Mouse (Mus musculus) CH12.LX (cell line): ENCODE data around the gene Pex11b. TPM values are rescaled to one million over a fixed set of nuclear protein-coding genes. Genes with fewer than 3 reads are reported as not detected.

Experiments used
- DNase-seq: peaks from one replicate; pipeline ENCODE4 v3.0.0-alpha.2; 2013; ENCODE audit errors: extremely low read depth
- H3K27ac ChIP-seq: 2 replicates; pipeline ENCODE4 v1.5.1; 2012; ENCODE audit warnings: low read depth, mild to moderate bottlenecking, control low read depth, moderate library complexity; ENCODE audit not compliant: insufficient read depth
- H3K27me3 ChIP-seq: replicated peaks from 2 replicates; pipeline ENCODE3; 2012; ENCODE audit warnings: inconsistent platforms
- H3K36me3 ChIP-seq, 2 experiments: replicated peaks in 1 of 2; 2 replicates each; pipeline versions ENCODE3 to v1.6.1; 2012; ENCODE audit warnings: inconsistent platforms in 1 of 2, low read length in 1 of 2, mild to moderate bottlenecking in 1 of 2, mixed read lengths in 1 of 2, moderate library complexity in 1 of 2; ENCODE audit not compliant: control insufficient read depth in 1 of 2, insufficient read depth in 1 of 2
- H3K4me1 ChIP-seq, 2 experiments: 2 replicates each; pipeline ENCODE4 v1.6.1; 2012; ENCODE audit warnings: inconsistent platforms in 1 of 2, moderate library complexity in 1 of 2; ENCODE audit not compliant: insufficient read depth in 2 of 2, control insufficient read depth in 1 of 2
- H3K4me2 ChIP-seq: 2 replicates; pipeline ENCODE4 v1.6.1; 2012; ENCODE audit warnings: low read depth, mild to moderate bottlenecking, control low read depth; ENCODE audit not compliant: poor library complexity, insufficient read depth, severe bottlenecking
- H3K4me3 ChIP-seq, 3 experiments: fragments of 150-350 bp in 1 of 3; sonication (generic) in 1 of 3; replicated peaks in 1 of 3; 2 replicates each; pipeline versions ENCODE3 to v1.5.1; 2011 to 2012; ENCODE audit warnings: low read depth in 2 of 3, low read length in 2 of 3, mild to moderate bottlenecking in 2 of 3, moderate library complexity in 2 of 3, control low read depth in 1 of 3, improper control_type of control experiment in 1 of 3, inconsistent platforms in 1 of 3, mixed read lengths in 1 of 3; ENCODE audit not compliant: poor library complexity in 1 of 3
- H3K79me2 ChIP-seq: replicated peaks from 2 replicates; pipeline ENCODE4 v1.6.1; 2012; ENCODE audit warnings: mild to moderate bottlenecking, moderate library complexity; ENCODE audit not compliant: control insufficient read depth, poor library complexity, insufficient read depth, severe bottlenecking; ENCODE audit errors: extremely low read depth
- H3K9ac ChIP-seq: 2 replicates; pipeline ENCODE4 v1.6.1; 2012; ENCODE audit warnings: low read depth, mild to moderate bottlenecking, control low read depth, moderate library complexity; ENCODE audit not compliant: insufficient read depth
- H3K9me3 ChIP-seq: replicated peaks from 2 replicates; pipeline ENCODE3; 2012; ENCODE audit warnings: low read length, inconsistent platforms, mixed read lengths
- BHLHE40 ChIP-seq: IDR thresholded peaks from 2 replicates; pipeline ENCODE4 v1.6.1; 2011; ENCODE audit warnings: mild to moderate bottlenecking, low read depth, low read length, improper control_type of control experiment
- CHD1 ChIP-seq: IDR thresholded peaks from 2 replicates; pipeline ENCODE4 v1.6.1; 2012; ENCODE audit warnings: low read depth, low read length, improper control_type of control experiment, inconsistent platforms
- CHD2 ChIP-seq: IDR thresholded peaks from 2 replicates; pipeline ENCODE4 v1.6.1; 2011; ENCODE audit warnings: low read length, improper control_type of control experiment
- CTCF ChIP-seq, 2 experiments: IDR thresholded peaks in 1 of 2; conservative IDR thresholded peaks in 1 of 2; 2 replicates each; pipeline ENCODE4 v1.5.1; 2011 to 2012; ENCODE audit warnings: low read depth in 2 of 2, low read length in 2 of 2, improper control_type of control experiment in 1 of 2, inconsistent platforms in 1 of 2, mild to moderate bottlenecking in 1 of 2, moderate library complexity in 1 of 2
- IRF4 ChIP-seq: IDR thresholded peaks from 2 replicates; pipeline ENCODE4 v1.6.1; 2014; ENCODE audit warnings: low read depth, mild to moderate bottlenecking, inconsistent platforms, low read length, improper control_type of control experiment
- JUND ChIP-seq: conservative IDR thresholded peaks from 2 replicates; pipeline ENCODE4 v1.6.1; 2011; ENCODE audit warnings: low read depth, low read length, improper control_type of control experiment
- MAFK ChIP-seq: IDR thresholded peaks from 2 replicates; pipeline ENCODE4 v1.6.1; 2011; ENCODE audit warnings: low read length, improper control_type of control experiment; ENCODE audit not compliant: insufficient replicate concordance
- MYC ChIP-seq: IDR thresholded peaks from 2 replicates; pipeline ENCODE4 v1.6.1; 2011; ENCODE audit warnings: low read depth, mild to moderate bottlenecking, improper control_type of control experiment, low read length
- PAX5 ChIP-seq: IDR thresholded peaks from 2 replicates; pipeline ENCODE4 v1.6.1; 2012; ENCODE audit warnings: low read length, inconsistent platforms, mixed read lengths
- POLR2A ChIP-seq: IDR thresholded peaks from 2 replicates; pipeline ENCODE4 v1.6.1; 2011; ENCODE audit warnings: low read depth, mild to moderate bottlenecking, improper control_type of control experiment, low read length
- RCOR1 ChIP-seq: conservative IDR thresholded peaks from 2 replicates; pipeline ENCODE4 v1.6.1; 2012; ENCODE audit warnings: low read depth, mild to moderate bottlenecking, inconsistent platforms, low read length, improper control_type of control experiment
- TCF12 ChIP-seq: IDR thresholded peaks from 2 replicates; pipeline ENCODE4 v1.6.1; 2014; ENCODE audit warnings: low read depth, mild to moderate bottlenecking, inconsistent platforms, low read length, improper control_type of control experiment
- UBTF ChIP-seq: IDR thresholded peaks from 2 replicates; pipeline ENCODE4 v1.6.1; 2012; ENCODE audit warnings: low read depth, mild to moderate bottlenecking, inconsistent platforms, low read length, improper control_type of control experiment, moderate library complexity
- USF1 ChIP-seq: IDR thresholded peaks from 2 replicates; pipeline ENCODE4 v1.6.1; 2014; ENCODE audit warnings: low read depth, mild to moderate bottlenecking, inconsistent platforms, low read length, improper control_type of control experiment
- USF2 ChIP-seq: conservative IDR thresholded peaks from 2 replicates; pipeline ENCODE4 v1.6.1; 2011; ENCODE audit warnings: low read depth, low read length, improper control_type of control experiment
- ZC3H11A ChIP-seq: IDR thresholded peaks from 2 replicates; pipeline ENCODE4 v1.6.1; 2012; ENCODE audit warnings: low read depth, mild to moderate bottlenecking, inconsistent platforms, low read length, improper control_type of control experiment
- dilution Hi-C: fragments of 300-500 bp; cut with MboI; formaldehyde crosslinking; loops from 2 replicates; pipeline ENCODE4 v1.14.3; 2020; ENCODE audit warnings: low sequenced_read_pairs; ENCODE audit not compliant: extremely low pct_unique_long_range_greater_than_20kb, extremely low pct_ligation_motif_present
- in situ Hi-C: fragments of 300-500 bp; cut with MboI; formaldehyde crosslinking; loops from 3 replicates; pipeline ENCODE4 v1.14.3; 2019; ENCODE audit warnings: low sequenced_read_pairs, low pct_ligation_motif_present, low pct_unique_long_range_greater_than_20kb, mixed read lengths
- polyA plus RNA-seq: library from polyadenylated mRNA; unstranded; fragments of >175 nt; gene quantifications from 2 replicates; pipeline ENCODE4 v1.2.1, GENCODE M21; 2012; ENCODE audit warnings: low read depth; ENCODE audit not compliant: insufficient read length
- total RNA-seq, 2 experiments: library from RNA; depleted of rRNA; stranded (reverse); fragments of 300-350 nt in 1 of 2; fragments of >200 nt in 1 of 2; gene quantifications; 2 replicates each; pipeline ENCODE4 v1.2.3; 2012 to 2014

The Pex11b gene
- total and polyA plus RNA-seq, 3 experiments: 23.4 to 33.1 (median 27.9) TPM

DNA sequence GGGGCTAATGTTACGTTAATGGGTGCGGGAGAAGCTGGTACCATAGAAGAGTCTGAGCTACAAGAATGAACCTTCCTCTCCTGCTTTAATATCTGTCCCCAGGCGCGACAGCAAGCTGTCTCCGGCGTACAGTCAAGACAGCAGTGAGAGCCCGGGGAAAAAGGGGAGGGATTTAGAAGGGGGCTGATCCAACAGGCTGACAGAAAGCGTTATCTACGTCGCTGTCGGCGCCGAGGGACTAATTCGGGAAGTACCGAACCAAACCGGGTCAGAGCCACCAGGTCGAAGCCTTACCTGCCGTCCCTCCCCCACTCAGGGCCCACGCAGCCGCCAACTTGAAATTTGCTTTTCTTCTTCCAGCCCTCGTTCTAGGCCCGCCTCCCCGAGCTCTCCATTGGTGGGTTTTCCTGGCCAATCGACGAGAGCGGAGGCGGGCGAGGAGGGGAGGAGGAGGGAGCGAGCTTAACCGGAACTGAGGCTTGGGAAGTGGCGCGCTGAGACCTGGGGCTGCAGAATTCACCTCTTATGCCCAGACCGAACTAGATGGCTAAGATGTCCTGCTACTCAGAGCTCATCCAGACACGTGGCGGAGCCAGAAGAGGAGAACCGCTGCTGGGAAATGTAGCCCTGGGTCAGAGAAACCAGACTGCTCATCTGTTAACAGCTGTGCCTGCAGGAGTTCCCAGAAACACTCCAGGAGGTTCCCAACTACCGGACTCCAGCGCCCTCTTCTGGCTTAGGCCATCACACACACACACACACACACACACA is 41.2 kb upstream of the Pex11b start, which contains the start of gene Polr3gl (continued):
- TF ChIP-seq IRF4: 0 out of 2 replicates have a peak, but pooled peaks have one; percentile 10

DNA sequence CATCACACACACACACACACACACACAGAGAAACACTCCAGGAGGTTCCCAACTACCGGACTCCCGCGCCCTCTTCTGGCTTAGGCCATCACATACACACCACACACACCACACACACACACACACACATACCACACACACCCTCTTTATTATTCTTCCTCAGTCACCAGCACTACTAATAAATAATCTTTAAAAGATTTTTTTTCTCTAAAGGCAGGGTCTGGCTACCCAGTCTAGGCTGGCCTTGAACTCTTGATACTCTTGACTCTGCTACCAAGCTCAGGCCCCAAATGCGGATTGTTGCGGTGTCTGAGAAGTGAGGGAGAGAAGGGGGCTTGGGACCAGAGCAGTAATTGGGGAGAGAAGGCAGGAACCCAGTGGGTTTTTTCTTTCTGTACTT is 40.3 kb upstream of the Pex11b start:
- no peaks in the 10 kb centered on the region for H3K79me2 ChIP-seq
- no peak overlapping the region for H3K4me3 ChIP-seq
- dilution Hi-C loops (no loop called here), in situ Hi-C loops (loop anchor here (5.0 kb wide), 1 partner anchor 37 kb away; no protein-coding TSS in a partner anchor)
- H3K27ac ChIP-seq: no peak overlapping the region
- H3K4me2 ChIP-seq: no peak overlapping the region
- peaks cover 0 to 8% of the 10 kb centered on the region in 2 experiments for H3K36me3 ChIP-seq
- no peak overlapping the region for H3K9ac ChIP-seq
- H3K27me3 ChIP-seq: no peaks in the 10 kb centered on the region
- peaks cover 14% of the 10 kb centered on the region for H3K9me3 ChIP-seq
- H3K4me1 ChIP-seq: peaks cover 0 to 13% of the 10 kb centered on the region in 2 experiments; a peak in 1 of 4 replicates
- DNase-seq: no peak
- TF ChIP-seq TCF12 (no peak), MYC (no peak), ZC3H11A (no peak), MAFK (no peak), CHD1 (no peak), JUND (no peak), USF1 (no peak), RCOR1 (no peak), IRF4 (no peak), USF2 (no peak), CTCF (conservative IDR thresholded peaks at IDR 0.05 in 1 of 2, IDR thresholded peaks at IDR 0.05 in 1 of 2; ENCODE audit: low read depth in 2 of 2, low read length in 2 of 2) (no peak)

DNA sequence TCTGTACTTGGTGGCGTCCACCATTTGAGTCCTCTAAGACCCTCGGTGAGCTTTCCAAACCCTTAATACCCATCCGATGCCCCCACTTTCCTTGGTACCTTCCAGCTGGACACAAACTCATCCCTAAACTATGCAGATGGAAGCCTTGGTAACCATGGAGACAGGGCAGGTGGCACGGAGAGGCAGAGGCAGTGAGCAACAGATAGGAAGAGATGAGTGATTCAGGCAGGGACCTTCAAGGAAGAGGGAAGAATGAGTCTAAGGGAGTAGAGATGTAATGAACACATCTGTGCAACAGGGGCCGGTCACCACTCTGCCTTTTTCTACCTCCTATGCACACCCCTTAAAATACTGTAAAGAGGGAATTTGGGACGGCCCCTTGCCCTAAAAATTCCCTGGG is 39.5 kb upstream of the Pex11b start:
- in situ Hi-C loops: no loop called here
- DNase-seq: no peak

More for the DNA sequence above, 39.5 kb upstream of the Pex11b start:
- H3K4me3 ChIP-seq: no peak overlapping the region
- H3K27me3 ChIP-seq: no peaks in the 10 kb centered on the region
- H3K4me2 ChIP-seq: no peak overlapping the region
- peaks cover 0 to 6% of the 10 kb centered on the region in 2 experiments for H3K36me3 ChIP-seq
- H3K4me1 ChIP-seq: peaks cover 2 to 21% of the 10 kb centered on the region in 2 experiments; a peak in 2 of 4 replicates
- H3K9me3 ChIP-seq: peaks cover 14% of the 10 kb centered on the region
- no peaks in the 10 kb centered on the region for H3K79me2 ChIP-seq
- H3K27ac ChIP-seq: no peak overlapping the region
- H3K9ac ChIP-seq: no peak overlapping the region
- TF ChIP-seq TCF12: no peak
- no peak for TF ChIP-seq BHLHE40
- TF ChIP-seq PAX5: no peak
- no peak for TF ChIP-seq UBTF
- no peak for TF ChIP-seq POLR2A
- no peak for TF ChIP-seq CHD2
- no peak for TF ChIP-seq IRF4
- TF ChIP-seq MAFK: no peak
- TF ChIP-seq, all 38 proteins: peak for 0
- dilution Hi-C loops: no loop called here
